Mouse (Mus musculus) kidney, adult 2 months (tissue): Measurements from ENCODE around the gene Tet2. TPM values are rescaled to one million over a fixed set of nuclear protein-coding genes. Genes with fewer than 3 reads are reported as not detected.

Source experiments
- DNase-seq: peaks from one replicate; pipeline ENCODE4 v3.0.0; 2021
- H3K27ac ChIP-seq: fragments of 200-500 bp; 2 replicates; pipeline ENCODE4 v1.5.1; 2012; ENCODE audit warnings: low read depth, low read length, control low read depth, inconsistent platforms; ENCODE audit not compliant: insufficient read depth
- H3K27me3 ChIP-seq: fragments of 200-500 bp; replicated peaks from 2 replicates; pipeline ENCODE4 v1.6.1; 2012; ENCODE audit warnings: mild to moderate bottlenecking, moderate library complexity, low read length, inconsistent platforms; ENCODE audit not compliant: control insufficient read depth, insufficient read depth
- H3K36me3 ChIP-seq: fragments of 200-500 bp; 2 replicates; pipeline ENCODE4 v1.6.1; 2012; ENCODE audit warnings: mild to moderate bottlenecking, moderate library complexity, low read length, inconsistent platforms; ENCODE audit not compliant: control insufficient read depth, insufficient read depth
- H3K4me1 ChIP-seq: fragments of 200-500 bp; 2 replicates; pipeline ENCODE4 v1.6.1; 2011; ENCODE audit warnings: low read length; ENCODE audit not compliant: control insufficient read depth, insufficient read depth
- H3K4me3 ChIP-seq: fragments of 200-500 bp; 2 replicates; pipeline ENCODE4 v1.5.1; 2011; ENCODE audit warnings: mild to moderate bottlenecking, low read depth, low read length, control low read depth; ENCODE audit not compliant: insufficient read depth
- CTCF ChIP-seq: fragments of 200-500 bp; conservative IDR thresholded peaks from 2 replicates; pipeline ENCODE4 v1.5.1; 2011; ENCODE audit warnings: low read depth, mild to moderate bottlenecking, control low read depth, low read length, moderate library complexity, mixed read lengths; ENCODE audit not compliant: insufficient read depth, insufficient read length
- POLR2A ChIP-seq: fragments of 200-500 bp; IDR thresholded peaks from one replicate; pipeline ENCODE4 v1.6.1; 2011; ENCODE audit warnings: low read depth, low read length, control low read depth
- WGBS: fragments of 180-500 bp; shearing (Covaris S2); methylation state at CpG from one replicate; pipeline ENCODE4 v1.1.7; 2018; 5-methylcytosine and 5-hydroxymethylcytosine counted together
- polyA plus RNA-seq: library from polyadenylated mRNA; depleted of rRNA; stranded (reverse); fragments of >200 nt; gene quantifications from 2 replicates; pipeline ENCODE4 v1.2.3, GENCODE M21; 2012

Tet2 gene
- polyA plus RNA-seq, 1 experiment = 15.9 TPM

GRCm38 (mm10) chr3:133557602-133558001 is 12.7 kb upstream of the Tet2 start:
- no peak for TF ChIP-seq CTCF
- no peak for TF ChIP-seq POLR2A
- Histone ChIP-seq H3K4me3 (no peak overlapping the region), H3K4me1 (no peaks in the 10 kb centered on the region), H3K27ac (no peak overlapping the region), H3K36me3 (no peaks in the 10 kb centered on the region), H3K27me3 (no peaks in the 10 kb centered on the region)
- 52% methylated on average over 6 of the region's 6 CpGs for WGBS
- no peak for DNase-seq

GRCm38 (mm10) chr3:133557154-133557553 is 12.2 kb upstream of the Tet2 start:
- Histone ChIP-seq H3K4me1 (no peaks in the 10 kb centered on the region), H3K36me3 (no peaks in the 10 kb centered on the region), H3K27ac (no peak overlapping the region), H3K27me3 (no peaks in the 10 kb centered on the region), H3K4me3 (no peak overlapping the region)
- TF ChIP-seq POLR2A (no peak), CTCF (no peak)
- WGBS = 85% methylated on average over 7 of the region's 7 CpGs
- no peak for DNase-seq

- no peak overlapping the region for H3K4me3 ChIP-seq
- no peaks in the 10 kb centered on the region for H3K27me3 ChIP-seq
- no peak overlapping the region for H3K27ac ChIP-seq
- WGBS = 81% methylated on average over 7 of the region's 7 CpGs
- no peaks in the 10 kb centered on the region for H3K36me3 ChIP-seq
- TF ChIP-seq POLR2A (no peak), CTCF (no peak)
- DNase-seq = no peak
- no peaks in the 10 kb centered on the region for H3K4me1 ChIP-seq
Observed at GRCm38 (mm10) chr3:133555378-133555777, 10.4 kb upstream of the Tet2 start.

GRCm38 (mm10) chr3:133554552-133555067 is 9.7 kb upstream of the Tet2 start:
- H3K27ac ChIP-seq = no peak overlapping the region
- no peaks in the 10 kb centered on the region for H3K4me1 ChIP-seq
- TF ChIP-seq POLR2A (no peak), CTCF (no peak)
- DNase-seq = no peak
- WGBS = 80% methylated on average over 6 of the region's 6 CpGs
- H3K36me3 ChIP-seq = no peaks in the 10 kb centered on the region
- no peak overlapping the region for H3K4me3 ChIP-seq
- no peaks in the 10 kb centered on the region for H3K27me3 ChIP-seq

- TF ChIP-seq CTCF (no peak), POLR2A (no peak)
- 92% methylated on average over 4 of the region's 4 CpGs for WGBS
- no peaks in the 10 kb centered on the region for H3K36me3 ChIP-seq
- H3K4me1 ChIP-seq = no peaks in the 10 kb centered on the region
- H3K27me3 ChIP-seq = no peaks in the 10 kb centered on the region
- no peak overlapping the region for H3K4me3 ChIP-seq
- no peak for DNase-seq
- H3K27ac ChIP-seq = no peak overlapping the region
Observed at GRCm38 (mm10) chr3:133554092-133554491, 9.2 kb upstream of the Tet2 start.

- no peak for DNase-seq
- WGBS = 78% methylated on average over 8 of the region's 8 CpGs
- Histone ChIP-seq H3K27ac (no peak overlapping the region), H3K4me3 (no peak overlapping the region), H3K27me3 (no peaks in the 10 kb centered on the region), H3K36me3 (no peaks in the 10 kb centered on the region), H3K4me1 (no peaks in the 10 kb centered on the region)
- TF ChIP-seq CTCF (peak; percentile 46), POLR2A (no peak)
Observed at GRCm38 (mm10) chr3:133551941-133552340, 7.0 kb upstream of the Tet2 start.

- Histone ChIP-seq H3K4me1 (no peaks in the 10 kb centered on the region), H3K27me3 (no peaks in the 10 kb centered on the region), H3K27ac (no peak overlapping the region), H3K4me3 (no peak overlapping the region), H3K36me3 (no peaks in the 10 kb centered on the region)
- 61% methylated on average over 7 of the region's 7 CpGs for WGBS
- DNase-seq = no peak
- TF ChIP-seq CTCF (no peak), POLR2A (no peak)
Observed at GRCm38 (mm10) chr3:133549385-133550170, 4.6 kb upstream of the Tet2 start.
